Mouse (Mus musculus) stomach, postnatal 0 days (tissue): Measurements from ENCODE around the gene Ly9. TPM values are rescaled to one million over a fixed set of nuclear protein-coding genes. Genes with fewer than 3 reads are reported as not detected.

ENCODE experiments used
- ATAC-seq: fragments of 200-750 bp; cut with Nextera tagmentation; 2 replicates; pipeline ENCODE4 v1.8.0; 2017; ENCODE audit not compliant: low FRiP score, low TSS enrichment
- DNase-seq: peaks from one replicate; pipeline ENCODE4 v3.0.0-alpha.2; 2016; ENCODE audit warnings: low spot score
- H3K27ac ChIP-seq: fragments of 300-500 bp; sonication (generic); replicated peaks from 2 replicates; pipeline ENCODE4 v1.5.1; 2014; ENCODE audit warnings: mild to moderate bottlenecking, control low read depth
- H3K27me3 ChIP-seq: fragments of 300-500 bp; sonication (generic); 2 replicates; pipeline ENCODE4 v1.6.1; 2014; ENCODE audit warnings: low read length; ENCODE audit not compliant: control insufficient read depth, insufficient read depth
- H3K36me3 ChIP-seq: fragments of 300-500 bp; sonication (generic); 2 replicates; pipeline ENCODE4 v1.6.1; 2014; ENCODE audit warnings: low read length, mixed read lengths; ENCODE audit not compliant: control insufficient read depth, insufficient read depth
- H3K4me1 ChIP-seq: fragments of 300-500 bp; sonication (generic); replicated peaks from 2 replicates; pipeline ENCODE4 v1.6.1; 2014; ENCODE audit warnings: antibody characterized with exemption; ENCODE audit not compliant: control insufficient read depth, insufficient read depth
- H3K4me2 ChIP-seq: fragments of 300-500 bp; sonication (generic); replicated peaks from 2 replicates; pipeline ENCODE4 v1.6.1; 2014; ENCODE audit warnings: low read depth, mild to moderate bottlenecking, control low read depth, moderate library complexity
- H3K4me3 ChIP-seq: fragments of 300-500 bp; sonication (generic); 2 replicates; pipeline ENCODE4 v1.5.1; 2014; ENCODE audit warnings: low read depth, low read length, control low read depth
- H3K9ac ChIP-seq: fragments of 300-500 bp; sonication (generic); 2 replicates; pipeline ENCODE4 v1.6.1; 2014; ENCODE audit warnings: mild to moderate bottlenecking, low read length, control low read depth, mixed read lengths
- H3K9me3 ChIP-seq: fragments of 300-500 bp; sonication (generic); 2 replicates; pipeline ENCODE4 v1.6.1; 2016; ENCODE audit warnings: low read length; ENCODE audit not compliant: control insufficient read depth
- CTCF ChIP-seq: IDR thresholded peaks from 2 replicates; pipeline ENCODE4 v1.5.1; 2016; ENCODE audit warnings: antibody characterized with exemption, low read depth, mild to moderate bottlenecking, moderate library complexity
- EP300 ChIP-seq: optimal IDR thresholded peaks from 2 replicates; pipeline ENCODE3; 2016; ENCODE audit warnings: antibody characterized with exemption
- WGBS: fragments of 180-500 bp; shearing (Covaris S2); extraction: QIAGEN DNeasy Blood & Tissue Kit; methylation state at CpG from one replicate; pipeline ENCODE4 v1.1.7; 2014; 5-methylcytosine and 5-hydroxymethylcytosine counted together
- polyA plus RNA-seq: library from polyadenylated mRNA; unstranded; fragments of >200 nt; fragmentation: Nextera tagmentation; extraction: Ambion mirVana; gene quantifications from 2 replicates; pipeline ENCODE4 v1.2.1, GENCODE M21; 2015

The Ly9 gene
- polyA plus RNA-seq, 1 experiment from 2014 or later, result 0.13 TPM

DNA sequence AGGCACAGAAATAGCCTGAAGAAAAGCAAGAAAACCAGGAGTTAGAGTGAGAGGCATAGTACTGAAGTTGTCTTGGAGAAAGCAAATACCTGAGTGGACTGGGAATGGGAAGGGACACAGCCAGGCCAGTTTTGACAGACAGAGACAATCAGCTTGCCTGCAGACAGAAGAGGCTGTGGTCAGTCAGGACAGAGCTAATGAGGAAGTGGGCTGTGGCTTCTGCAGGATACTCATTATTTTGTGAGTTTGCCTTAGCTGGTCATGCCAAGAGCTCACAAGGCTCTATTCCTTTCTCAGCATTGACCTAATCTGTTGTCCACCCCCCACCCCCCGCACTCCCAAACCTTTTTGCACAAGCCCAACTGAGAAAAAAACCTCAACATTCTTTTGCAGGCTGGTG is 46.0 kb downstream of the Ly9 start:
- no peak for DNase-seq
- H3K9me3 ChIP-seq, result no peaks in the 10 kb centered on the region
- no peak overlapping the region for H3K27ac ChIP-seq
- no peak overlapping the region for H3K4me2 ChIP-seq
- no peak overlapping the region for H3K9ac ChIP-seq
- ATAC-seq, result no peak
- no peaks in the 10 kb centered on the region for H3K4me1 ChIP-seq
- TF ChIP-seq EP300, result no peak
- TF ChIP-seq CTCF, result no peak
- H3K27me3 ChIP-seq, result no peaks in the 10 kb centered on the region
- 72% methylated on average over 1 of the region's 1 CpGs for WGBS
- no peak overlapping the region for H3K4me3 ChIP-seq
- no peaks in the 10 kb centered on the region for H3K36me3 ChIP-seq

DNA sequence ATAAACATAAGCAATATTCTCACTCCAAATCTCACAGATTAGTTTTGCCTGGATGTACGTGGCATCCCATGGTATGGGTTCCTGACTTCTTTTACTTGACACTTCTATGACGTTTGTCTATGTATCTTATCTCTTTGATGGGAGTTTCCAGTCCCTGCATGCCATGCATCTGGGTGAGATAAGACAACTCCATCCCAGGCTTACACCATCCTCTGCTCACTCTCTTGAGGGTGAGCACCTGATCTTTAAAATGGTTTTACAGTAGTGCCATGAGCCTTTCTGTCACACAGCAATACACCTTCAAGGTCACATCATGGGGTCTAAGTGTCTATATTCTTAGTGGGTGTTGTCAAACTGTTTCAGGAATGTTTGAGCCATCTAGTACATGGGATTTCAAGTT is 46.9 kb downstream of the Ly9 start:
- no peaks in the 10 kb centered on the region for H3K9me3 ChIP-seq
- H3K9ac ChIP-seq, result no peak overlapping the region
- no peak for ATAC-seq
- H3K27me3 ChIP-seq, result no peaks in the 10 kb centered on the region
- no peaks in the 10 kb centered on the region for H3K4me1 ChIP-seq
- TF ChIP-seq CTCF (no peak), EP300 (no peak)
- no peaks in the 10 kb centered on the region for H3K36me3 ChIP-seq
- H3K4me3 ChIP-seq, result no peak overlapping the region
- WGBS, result 67% methylated on average over 2 of the region's 2 CpGs
- no peak overlapping the region for H3K27ac ChIP-seq
- no peak overlapping the region for H3K4me2 ChIP-seq
- no peak for DNase-seq

DNA sequence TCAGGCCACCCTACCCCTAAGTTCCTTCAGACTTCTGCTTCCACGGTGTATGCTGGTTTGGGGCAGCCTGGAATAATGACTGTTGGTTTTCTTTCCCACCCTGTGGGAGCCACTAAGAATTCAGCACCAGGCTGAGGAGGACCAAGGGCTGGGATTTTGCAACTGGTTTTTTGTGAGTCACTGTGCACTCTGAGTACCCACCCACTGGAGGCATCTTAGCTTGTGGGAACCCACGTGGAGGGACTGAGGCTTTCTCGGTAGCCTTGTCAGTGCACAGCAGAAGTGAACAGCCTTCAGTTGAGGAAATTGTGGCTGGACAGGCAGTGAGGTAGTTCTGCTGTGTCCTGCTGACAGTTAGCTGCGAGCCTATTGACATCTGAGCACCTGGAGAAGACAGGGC is 48.3 kb downstream of the Ly9 start, which contains the start of gene Cd244a:
TSS of gene Cd244a (plus strand) at position 296 of the 400 bp plus-strand sequence.
- WGBS, result 73% methylated on average over 4 of the region's 4 CpGs
- H3K9me3 ChIP-seq, result no peaks in the 10 kb centered on the region
- ATAC-seq (0 out of 2 replicates have a peak, but pooled peaks have one; percentile 15), DNase-seq (no peak)
- no peak within 1 kb of the TSS for H3K27ac ChIP-seq
- H3K4me2 ChIP-seq, result no peak within 1 kb of the TSS
- H3K36me3 ChIP-seq, result no peaks in the 10 kb centered on the region
- TF ChIP-seq CTCF, result no peak
- TF ChIP-seq EP300, result no peak
- H3K9ac ChIP-seq, result no peak within 1 kb of the TSS
- no peaks in the 10 kb centered on the region for H3K27me3 ChIP-seq
- H3K4me1 ChIP-seq, result no peaks in the 10 kb centered on the region
- H3K4me3 ChIP-seq, result no peak within 1 kb of the TSS

DNA sequence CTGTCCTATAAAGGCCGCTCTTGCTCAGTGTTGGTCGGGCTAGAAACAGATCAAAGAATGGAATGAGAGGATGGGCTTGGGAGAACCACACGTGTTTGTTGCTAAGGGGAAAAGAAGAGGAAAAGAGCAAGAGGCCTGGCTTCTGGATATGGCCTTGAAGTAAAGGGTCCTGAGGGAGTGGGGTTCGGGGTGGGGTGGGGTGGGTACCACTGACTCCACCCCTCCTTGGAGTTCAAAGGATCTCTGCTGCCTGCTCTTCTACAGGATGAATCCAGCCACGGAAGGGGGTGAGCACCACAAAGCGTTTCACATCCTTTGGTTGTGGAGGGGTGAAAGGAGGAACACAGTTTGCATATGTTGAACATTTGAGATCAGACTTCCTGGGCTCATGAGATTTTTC is 48.8 kb downstream of the Ly9 start:
- H3K27ac ChIP-seq, result no peak overlapping the region
- H3K4me3 ChIP-seq, result no peak overlapping the region
- 68% methylated on average over 6 of the region's 6 CpGs for WGBS
- no peak for TF ChIP-seq CTCF
- no peak for TF ChIP-seq EP300
- H3K36me3 ChIP-seq, result no peaks in the 10 kb centered on the region
- ATAC-seq (no peak), DNase-seq (no peak)
- H3K4me1 ChIP-seq, result no peaks in the 10 kb centered on the region
- no peak overlapping the region for H3K9ac ChIP-seq
- no peak overlapping the region for H3K4me2 ChIP-seq
- H3K27me3 ChIP-seq, result no peaks in the 10 kb centered on the region
- no peaks in the 10 kb centered on the region for H3K9me3 ChIP-seq

DNA sequence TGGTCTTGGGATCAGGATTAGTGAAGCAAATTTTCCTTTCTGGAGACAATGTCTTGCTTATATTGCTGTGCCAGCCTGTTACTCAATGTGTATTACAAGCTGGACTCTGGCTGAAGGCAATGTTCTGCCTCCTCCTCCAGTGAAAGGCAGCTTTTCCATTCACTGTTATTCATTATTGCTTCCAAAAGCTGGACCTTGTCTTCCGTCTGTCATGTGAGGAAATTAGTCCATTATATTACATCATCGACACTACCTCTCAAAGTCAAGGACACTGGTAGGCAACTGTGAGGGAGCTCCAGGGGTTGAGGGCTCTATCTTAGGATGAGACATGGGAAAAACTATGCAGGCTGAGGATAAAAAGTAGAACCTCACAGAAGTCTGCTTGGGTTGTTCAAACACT is 50.8 kb downstream of the Ly9 start:
- 91% methylated on average over 2 of the region's 2 CpGs for WGBS
- TF ChIP-seq CTCF (no peak), EP300 (no peak)
- no peak for ATAC-seq

DNA sequence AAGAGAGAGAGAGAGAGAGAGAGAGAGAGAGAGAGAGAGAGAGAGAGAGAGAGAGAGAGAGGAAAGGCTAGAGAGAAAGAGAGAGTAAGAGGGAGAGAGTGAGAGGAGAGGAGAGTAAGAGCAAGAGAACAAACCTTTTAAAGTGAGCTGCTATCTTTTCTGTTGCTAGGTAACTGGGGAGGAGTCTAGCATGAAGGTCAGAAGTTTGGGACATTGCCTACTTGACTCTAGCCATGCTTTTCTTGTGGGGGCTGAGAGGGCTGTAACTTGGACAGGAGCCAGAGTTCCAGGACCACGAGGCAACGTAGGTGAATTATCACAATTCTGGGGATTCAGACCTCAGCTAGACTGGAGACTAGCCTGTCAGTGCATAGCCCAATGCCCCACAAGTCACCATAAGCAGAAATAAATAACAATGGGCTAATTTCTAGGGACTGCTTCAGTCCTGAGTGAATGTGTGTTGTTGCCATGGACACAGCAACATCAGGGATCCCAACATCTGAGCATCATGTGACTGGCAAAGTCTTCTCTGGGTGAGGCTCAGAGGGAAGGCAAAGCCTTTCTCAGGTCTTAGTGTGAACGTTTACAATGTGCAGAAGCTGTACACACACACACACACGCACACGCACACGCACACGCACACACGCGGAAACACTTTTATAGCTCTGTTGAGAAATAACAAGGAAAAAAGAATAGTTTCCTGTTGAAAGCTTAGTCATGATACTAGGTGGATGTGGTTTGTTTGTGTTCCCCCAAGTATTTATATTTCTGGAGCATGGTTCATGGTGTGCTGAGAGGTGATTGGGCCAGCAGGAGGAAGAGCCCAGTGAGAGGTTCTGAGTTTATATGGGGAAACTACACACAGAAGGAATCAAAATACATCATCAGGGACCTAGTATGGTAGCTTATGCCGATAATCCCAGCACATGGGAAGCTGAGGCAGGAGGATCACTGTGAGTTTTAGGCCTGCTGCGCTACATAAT is 53.6 kb downstream of the Ly9 start:
- no peak for TF ChIP-seq EP300
- TF ChIP-seq CTCF, result no peak
- Histone ChIP-seq H3K36me3 (no peaks in the 10 kb centered on the region), H3K27me3 (no peaks in the 10 kb centered on the region), H3K27ac (no peak overlapping the region), H3K4me2 (no peak overlapping the region), H3K9ac (no peak overlapping the region), H3K4me3 (no peak overlapping the region), H3K4me1 (no peaks in the 10 kb centered on the region), H3K9me3 (no peaks in the 10 kb centered on the region)
- DNase-seq (peak; percentile 31), ATAC-seq (peak; percentile 77)
- 71% methylated on average over 11 of the region's 11 CpGs for WGBS

More for the DNA sequence above, 50.8 kb downstream of the Ly9 start:
- Histone ChIP-seq H3K36me3 (no peaks in the 10 kb centered on the region), H3K4me3 (no peak overlapping the region), H3K27me3 (no peaks in the 10 kb centered on the region), H3K9me3 (no peaks in the 10 kb centered on the region), H3K4me2 (no peak overlapping the region), H3K9ac (no peak overlapping the region), H3K27ac (no peak overlapping the region), H3K4me1 (no peaks in the 10 kb centered on the region)
- no peak for DNase-seq
